Mouse (Mus musculus): ENCODE results near the gene Gstp3. TPM values are rescaled to one million over a fixed set of nuclear protein-coding genes. Genes with fewer than 3 reads are reported as not detected.
"Not testable (repeated sequence)": the region's sequence is repeated elsewhere in the genome, so short reads cannot be mapped to it uniquely, and the experiment has no call there.

The Gstp3 gene
- total RNA-seq, 2 experiments from 2014 or later = not detected

- intact Hi-C loops (cut with DNase I) = no loop called here
- no peak for DNase-seq
These were observed 32.0 kb upstream of the Gstp3 start for GRCm38 (mm10) chr19:4091383-4091782.

- intact Hi-C loops (cut with DNase I) = no loop called here
- no peak for DNase-seq
These were observed 31.1 kb upstream of the Gstp3 start for GRCm38 (mm10) chr19:4090446-4090845.

- intact Hi-C loops (cut with DNase I) = no loop called here
- DNase-seq = no peak
These were observed 29.8 kb upstream of the Gstp3 start for GRCm38 (mm10) chr19:4089128-4089527.

GRCm38 (mm10) chr19:4088146-4088545 lies 28.8 kb upstream of the Gstp3 start:
- no peak for DNase-seq
- intact Hi-C loops (cut with DNase I) = no loop called here

GRCm38 (mm10) chr19:4087090-4087489 lies 27.7 kb upstream of the Gstp3 start:
- intact Hi-C loops (cut with DNase I) = no loop called here
- DNase-seq = peak in 1 of 2 experiments; percentile 20

GRCm38 (mm10) chr19:4086156-4086555 lies 26.8 kb upstream of the Gstp3 start:
- intact Hi-C loops (cut with DNase I) = no loop called here
- no peak for DNase-seq

GRCm38 (mm10) chr19:4084984-4085383 lies 25.6 kb upstream of the Gstp3 start:
- DNase-seq = no peak
- intact Hi-C loops (cut with DNase I) = no loop called here

- intact Hi-C loops (cut with DNase I) = no loop called here
These were observed 24.5 kb upstream of the Gstp3 start for GRCm38 (mm10) chr19:4083826-4084225.

GRCm38 (mm10) chr19:4083316-4083715 lies 23.9 kb upstream of the Gstp3 start:
- DNase-seq = no peak
- intact Hi-C loops (cut with DNase I) = no loop called here

More at GRCm38 (mm10) chr19:4083826-4084225, 24.5 kb upstream of the Gstp3 start:
- DNase-seq = no peak

GRCm38 (mm10) chr19:4082219-4082965 lies 23.0 kb upstream of the Gstp3 start:
- intact Hi-C loops (cut with DNase I) = no loop called here
- DNase-seq = no peak

- intact Hi-C loops (cut with DNase I) = loop anchor here (2.0 kb wide), 1 partner anchor 29 kb away; no protein-coding TSS in a partner anchor
- DNase-seq = no peak
These were observed 22.0 kb upstream of the Gstp3 start, which contains the start of gene Cabp2 for GRCm38 (mm10) chr19:4081394-4081793. Gene Cabp2, plus strand, starts transcription at chr19:4081578.

GRCm38 (mm10) chr19:4080511-4081009 lies 21.2 kb upstream of the Gstp3 start:
- intact Hi-C loops (cut with DNase I) = loop anchor here (2.0 kb wide), 1 partner anchor 28 kb away; no protein-coding TSS in a partner anchor
- no peak for DNase-seq

- DNase-seq = no peak
- intact Hi-C loops (cut with DNase I) = no loop called here
These were observed 20.2 kb upstream of the Gstp3 start for GRCm38 (mm10) chr19:4079594-4079993.

- DNase-seq = no peak
- intact Hi-C loops (cut with DNase I) = no loop called here
These were observed 16.2 kb upstream of the Gstp3 start for GRCm38 (mm10) chr19:4075531-4075930.

GRCm38 (mm10) chr19:4072706-4073424 lies 13.5 kb upstream of the Gstp3 start:
- DNase-seq = no peak
- intact Hi-C loops (cut with DNase I) = no loop called here

- intact Hi-C loops (cut with DNase I) = no loop called here
- DNase-seq = no peak
These were observed 12.0 kb upstream of the Gstp3 start for GRCm38 (mm10) chr19:4071406-4071805.

GRCm38 (mm10) chr19:4070756-4071155 lies 11.4 kb upstream of the Gstp3 start:
- intact Hi-C loops (cut with DNase I) = no loop called here
- DNase-seq = no peak

GRCm38 (mm10) chr19:4070311-4070710 lies 10.9 kb upstream of the Gstp3 start:
- intact Hi-C loops (cut with DNase I) = no loop called here
- DNase-seq = no peak

- intact Hi-C loops (cut with DNase I) = no loop called here
- no peak for DNase-seq
These were observed 9.5 kb upstream of the Gstp3 start for GRCm38 (mm10) chr19:4068717-4069410.

GRCm38 (mm10) chr19:4068242-4068641 lies 8.9 kb upstream of the Gstp3 start:
- DNase-seq; intact Hi-C loops (cut with DNase I): not testable (repeated sequence)

- no peak for DNase-seq
- intact Hi-C loops (cut with DNase I) = no loop called here
These were observed 7.5 kb upstream of the Gstp3 start for GRCm38 (mm10) chr19:4066877-4067276.
